Mouse (Mus musculus): Measurements from ENCODE around the gene Nphp1. TPM values are rescaled to one million over a fixed set of nuclear protein-coding genes. Genes with fewer than 3 reads are reported as not detected.
A peak's percentile ranks its signal among the peaks of the same experiment; 100 is the strongest.

Nphp1 gene
- polyA plus RNA-seq (2015; fragmentation: Nextera tagmentation; extraction: Ambion mirVana), result 39.7 and 42.6 TPM in 2 replicates

- ATAC-seq (ENCODE audit: low FRiP score, low TSS enrichment), result peak; percentile 81
- Histone ChIP-seq H3K4me1 (ENCODE audit: insufficient read depth, low read length) (peaks cover 16% of the 10 kb centered on the region; the same call in 1 of the 2 replicates), H3K4me2 (replicated peaks; ENCODE audit: low read depth, low read length) (peak within 1 kb of the TSS; percentile 67), H3K4me3 (ENCODE audit: low read length) (peak within 1 kb of the TSS; percentile 86), H3K36me3 (ENCODE audit: insufficient read depth, low read length) (no peaks in the 10 kb centered on the region), H3K27ac (ENCODE audit: low read length) (peak within 1 kb of the TSS; percentile 58), H3K27me3 (ENCODE audit: insufficient read depth, low read length) (no peaks in the 10 kb centered on the region), H3K9ac (replicated peaks; ENCODE audit: low read length) (peak within 1 kb of the TSS; percentile 85), H3K9me3 (ENCODE audit: low read length) (no peaks in the 10 kb centered on the region)
- under 1% methylated on average over 40 of the region's 40 CpGs for WGBS
These were observed at the start of gene Nphp1 for GRCm38 (mm10) chr2:127788440-127789116. Nphp1 (minus strand) TSS chr2:127788897.

- peaks cover 8% of the 10 kb centered on the region; the same call in 1 of the 2 replicates for H3K4me1 ChIP-seq (ENCODE audit: insufficient read depth, low read length)
- WGBS, result 21% methylated on average over 2 of the region's 2 CpGs
- H3K4me2 ChIP-seq (replicated peaks; ENCODE audit: low read depth, low read length), result no peak overlapping the region
- H3K27me3 ChIP-seq (ENCODE audit: insufficient read depth, low read length), result peaks cover 8% of the 10 kb centered on the region
- H3K9me3 ChIP-seq (ENCODE audit: low read length), result no peaks in the 10 kb centered on the region
- no peak overlapping the region for H3K4me3 ChIP-seq (ENCODE audit: low read length)
- no peaks in the 10 kb centered on the region for H3K36me3 ChIP-seq (ENCODE audit: insufficient read depth, low read length)
- H3K27ac ChIP-seq (ENCODE audit: low read length), result no peak overlapping the region
- H3K9ac ChIP-seq (replicated peaks; ENCODE audit: low read length), result no peak overlapping the region
- no peak for ATAC-seq (ENCODE audit: low FRiP score, low TSS enrichment)
These were observed 44.1 kb upstream of the Nphp1 start for GRCm38 (mm10) chr2:127832833-127833190.

GRCm38 (mm10) chr2:127832103-127832832, 43.6 kb upstream of the Nphp1 start:
- Histone ChIP-seq H3K9ac (replicated peaks; ENCODE audit: low read length) (peak overlapping the region; percentile 53), H3K4me3 (ENCODE audit: low read length) (peak overlapping the region; percentile 83), H3K4me1 (ENCODE audit: insufficient read depth, low read length) (peaks cover 8% of the 10 kb centered on the region; the same call in 1 of the 2 replicates), H3K4me2 (replicated peaks; ENCODE audit: low read depth, low read length) (peak overlapping the region; percentile 62), H3K27ac (ENCODE audit: low read length) (no peak overlapping the region), H3K9me3 (ENCODE audit: low read length) (no peaks in the 10 kb centered on the region), H3K36me3 (ENCODE audit: insufficient read depth, low read length) (no peaks in the 10 kb centered on the region), H3K27me3 (ENCODE audit: insufficient read depth, low read length) (peaks cover 3% of the 10 kb centered on the region; the same call in 1 of the 2 replicates)
- ATAC-seq (ENCODE audit: low FRiP score, low TSS enrichment), result no peak
- WGBS, result 41% methylated on average over 11 of the region's 11 CpGs

GRCm38 (mm10) chr2:127831401-127832102, 42.9 kb upstream of the Nphp1 start, which contains the start of gene Bub1:
Bub1 (minus strand) TSS chr2:127831865.
- under 1% methylated on average over 50 of the region's 56 CpGs for WGBS
- no peak within 1 kb of the TSS for H3K27ac ChIP-seq (ENCODE audit: low read length)

GRCm38 (mm10) chr2:127791919-127792603, 3.4 kb upstream of the Nphp1 start, which contains the start of gene Mtln:
Mtln (minus strand) TSS chr2:127792488.
- peak within 1 kb of the TSS; percentile 65 for H3K9ac ChIP-seq (replicated peaks; ENCODE audit: low read length)

More at GRCm38 (mm10) chr2:127831401-127832102, 42.9 kb upstream of the Nphp1 start, which contains the start of gene Bub1:
- Histone ChIP-seq H3K9ac (replicated peaks; ENCODE audit: low read length) (peak within 1 kb of the TSS; percentile 76), H3K4me2 (replicated peaks; ENCODE audit: low read depth, low read length) (peak within 1 kb of the TSS; percentile 62), H3K4me3 (ENCODE audit: low read length) (peak within 1 kb of the TSS; percentile 83), H3K36me3 (ENCODE audit: insufficient read depth, low read length) (no peaks in the 10 kb centered on the region), H3K9me3 (ENCODE audit: low read length) (no peaks in the 10 kb centered on the region), H3K27me3 (ENCODE audit: insufficient read depth, low read length) (no peaks in the 10 kb centered on the region), H3K4me1 (ENCODE audit: insufficient read depth, low read length) (peaks cover 8% of the 10 kb centered on the region; the same call in 1 of the 2 replicates)
- ATAC-seq (ENCODE audit: low FRiP score, low TSS enrichment), result peak; percentile 99

GRCm38 (mm10) chr2:127789651-127790270, 1.1 kb upstream of the Nphp1 start:
- WGBS, result 14% methylated on average over 9 of the region's 9 CpGs
- Histone ChIP-seq H3K9me3 (ENCODE audit: low read length) (no peaks in the 10 kb centered on the region), H3K27me3 (ENCODE audit: insufficient read depth, low read length) (no peaks in the 10 kb centered on the region), H3K4me2 (replicated peaks; ENCODE audit: low read depth, low read length) (peak overlapping the region; percentile 67), H3K36me3 (ENCODE audit: insufficient read depth, low read length) (no peaks in the 10 kb centered on the region), H3K9ac (replicated peaks; ENCODE audit: low read length) (no peak overlapping the region), H3K4me3 (ENCODE audit: low read length) (no peak overlapping the region), H3K4me1 (ENCODE audit: insufficient read depth, low read length) (peaks cover 16% of the 10 kb centered on the region; the same call in 1 of the 2 replicates), H3K27ac (ENCODE audit: low read length) (no peak overlapping the region)
- no peak for ATAC-seq (ENCODE audit: low FRiP score, low TSS enrichment)

More at GRCm38 (mm10) chr2:127791919-127792603, 3.4 kb upstream of the Nphp1 start, which contains the start of gene Mtln:
- Histone ChIP-seq H3K4me3 (ENCODE audit: low read length) (peak within 1 kb of the TSS; percentile 61), H3K27ac (ENCODE audit: low read length) (peak within 1 kb of the TSS; percentile 88), H3K36me3 (ENCODE audit: insufficient read depth, low read length) (no peaks in the 10 kb centered on the region), H3K27me3 (ENCODE audit: insufficient read depth, low read length) (no peaks in the 10 kb centered on the region), H3K4me1 (ENCODE audit: insufficient read depth, low read length) (peaks cover 16% of the 10 kb centered on the region; the same call in 1 of the 2 replicates), H3K4me2 (replicated peaks; ENCODE audit: low read depth, low read length) (peak within 1 kb of the TSS; percentile 62), H3K9me3 (ENCODE audit: low read length) (no peaks in the 10 kb centered on the region)
- ATAC-seq (ENCODE audit: low FRiP score, low TSS enrichment), result peak; percentile 96
- under 1% methylated on average over 37 of the region's 37 CpGs for WGBS

- no peaks in the 10 kb centered on the region for H3K36me3 ChIP-seq (ENCODE audit: insufficient read depth, low read length)
- no peaks in the 10 kb centered on the region for H3K27me3 ChIP-seq (ENCODE audit: insufficient read depth, low read length)
- peak overlapping the region; percentile 67 for H3K4me2 ChIP-seq (replicated peaks; ENCODE audit: low read depth, low read length)
- H3K27ac ChIP-seq (ENCODE audit: low read length), result peak overlapping the region; percentile 58
- H3K9me3 ChIP-seq (ENCODE audit: low read length), result no peaks in the 10 kb centered on the region
- peak overlapping the region; percentile 86 for H3K4me3 ChIP-seq (ENCODE audit: low read length)
- whole genome bisulfite sequencing, result 6% methylated on average over 11 of the region's 11 CpGs
- peaks cover 16% of the 10 kb centered on the region; the same call in 1 of the 2 replicates for H3K4me1 ChIP-seq (ENCODE audit: insufficient read depth, low read length)
- H3K9ac ChIP-seq (replicated peaks; ENCODE audit: low read length), result peak overlapping the region; percentile 85
- ATAC-seq (ENCODE audit: low FRiP score, low TSS enrichment), result no peak
These were observed 441 bp upstream of the Nphp1 start for GRCm38 (mm10) chr2:127789138-127789537.

GRCm38 (mm10) chr2:127787226-127787625, 1.5 kb downstream of the Nphp1 start:
- Histone ChIP-seq H3K9me3 (ENCODE audit: low read length) (no peaks in the 10 kb centered on the region), H3K9ac (replicated peaks; ENCODE audit: low read length) (no peak overlapping the region), H3K36me3 (ENCODE audit: insufficient read depth, low read length) (no peaks in the 10 kb centered on the region), H3K4me3 (ENCODE audit: low read length) (no peak overlapping the region), H3K27me3 (ENCODE audit: insufficient read depth, low read length) (no peaks in the 10 kb centered on the region), H3K27ac (ENCODE audit: low read length) (no peak overlapping the region), H3K4me2 (replicated peaks; ENCODE audit: low read depth, low read length) (no peak overlapping the region), H3K4me1 (ENCODE audit: insufficient read depth, low read length) (peaks cover 16% of the 10 kb centered on the region; the same call in 1 of the 2 replicates)
- no peak for ATAC-seq (ENCODE audit: low FRiP score, low TSS enrichment)
- 91% methylated on average over 5 of the region's 5 CpGs for WGBS

Measured in kidney, embryonic 16.5 days (tissue).